Comparison of ENCODE assay signal across 15 mouse cellular contexts in the genomic region with DNA sequence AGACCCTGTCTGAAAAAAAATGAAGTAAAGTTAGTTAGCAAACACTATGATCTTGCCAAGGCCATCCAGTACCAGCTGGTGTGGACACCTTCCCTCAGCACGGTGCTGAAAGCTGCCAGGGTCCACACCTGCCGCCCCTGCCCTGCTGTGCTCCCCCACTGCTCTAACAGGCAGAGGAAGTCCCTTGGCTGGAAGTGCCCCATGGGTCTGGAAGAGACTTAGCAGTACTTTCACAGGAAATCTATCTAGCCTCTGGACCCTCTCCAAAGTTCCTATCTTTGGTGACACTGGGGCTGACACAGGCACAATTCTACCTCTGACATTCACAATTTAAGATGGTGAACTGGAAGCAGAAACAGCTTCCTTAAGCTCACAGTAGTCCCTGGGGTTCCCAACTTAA.
A peak's percentile ranks its signal among the peaks of the same experiment; 100 is the strongest.
DNase-seq lines count a peak whose midpoint lies in the region; ATAC-seq and TF ChIP-seq lines count a peak whose summit lies in the region.
"Had no signal": no experiment of that assay in that cellular context is flagged by ENCODE, and none has a peak within 500 bp of the region (broad histone marks: within the 10 kb centered on the region; RNA-seq: fewer than 3 reads in every experiment).

No protein-coding gene starts in this region.

- H3K36me3 ChIP-seq in heart, embryonic 12.5 days = no peaks in the 10 kb centered on the region
- H3K36me3 ChIP-seq in MEL (ENCODE audit: control insufficient read depth in 1 of 2, insufficient read depth in 2 of 2, low read length in 2 of 2) = peaks cover 0 to 6% of the 10 kb centered on the region in 2 experiments; a peak in 2 of 4 replicates
- no peaks in the 10 kb centered on the region for H3K36me3 ChIP-seq in heart, embryonic 16.5 days (ENCODE audit: control insufficient read depth, insufficient read depth)
- H3K36me3 ChIP-seq in hindbrain, embryonic 10.5 days = peaks cover 10% of the 10 kb centered on the region; the same call in 1 of the 2 replicates

- H3K4me3 ChIP-seq in heart, embryonic 12.5 days = no peak overlapping the region
- H3K4me3 ChIP-seq in MEL (ENCODE audit: control insufficient read depth in 1 of 2, insufficient read depth in 1 of 2, low read depth in 2 of 2, low read length in 2 of 2) = no peak overlapping the region
- H3K4me3 ChIP-seq in heart, embryonic 16.5 days (ENCODE audit: low read length) = no peak overlapping the region
- no peak overlapping the region for H3K4me3 ChIP-seq in hindbrain, embryonic 10.5 days
- H3K4me3 ChIP-seq: embryonic facial prominence, embryonic 12.5 days; neural tube, embryonic 12.5 days had no signal

- H3K4me1 ChIP-seq in heart, embryonic 12.5 days (replicated peaks) = peaks cover 50% of the 10 kb centered on the region
- H3K4me1 ChIP-seq in MEL (ENCODE audit: control insufficient read depth in 1 of 2, insufficient read depth in 2 of 2, low read length in 2 of 2) = peaks cover 2 to 10% of the 10 kb centered on the region in 2 experiments; a peak in 3 of 4 replicates
- peaks cover 39% of the 10 kb centered on the region for H3K4me1 ChIP-seq in heart, embryonic 16.5 days (ENCODE audit: control insufficient read depth, insufficient read depth, low read length)
- peaks cover 23% of the 10 kb centered on the region for H3K4me1 ChIP-seq in hindbrain, embryonic 10.5 days (replicated peaks)
- H3K4me1 ChIP-seq: embryonic facial prominence, embryonic 12.5 days; neural tube, embryonic 12.5 days had no signal

- H3K4me2 ChIP-seq in heart, embryonic 12.5 days = no peak overlapping the region
- H3K4me2 ChIP-seq in heart, embryonic 16.5 days (ENCODE audit: low read depth, low read length) = no peak overlapping the region
- H3K4me2 ChIP-seq: embryonic facial prominence, embryonic 12.5 days; neural tube, embryonic 12.5 days had no signal

- peak; percentile 32 to 64 for DNase-seq in cerebellum, postnatal 10 days
- no peak for DNase-seq in heart, adult 9 months (ENCODE audit: low spot score in 2 of 2)
- no peak for DNase-seq in MEL (ENCODE audit: low read depth, low spot score)
- DNase-seq in hindbrain, embryonic 10.5 days (ENCODE audit: low spot score) = no peak
- DNase-seq: B cell, adult 2 months; kidney, adult 9 months; lung, adult 18-20 months; right cerebral cortex, postnatal 25 days; thymus, postnatal 4 days had no signal

- no peak for TF ChIP-seq RAD21 in MEL (IDR thresholded peaks at IDR 0.05; ENCODE audit: low read depth, low read length)

- peak overlapping the region; percentile 8; the same call in 1 of the 2 replicates for H3K27ac ChIP-seq in heart, embryonic 12.5 days (ENCODE audit: poor library complexity, severe bottlenecking)
- no peak overlapping the region for H3K27ac ChIP-seq in MEL (ENCODE audit: control insufficient read depth, low read depth, low read length)
- peak overlapping the region; percentile 70 for H3K27ac ChIP-seq in heart, embryonic 16.5 days (ENCODE audit: low read length)
- no peak overlapping the region for H3K27ac ChIP-seq in hindbrain, embryonic 10.5 days
- H3K27ac ChIP-seq: embryonic facial prominence, embryonic 12.5 days; neural tube, embryonic 12.5 days had no signal

- H3K9me3 ChIP-seq in heart, embryonic 12.5 days (replicated peaks) = no peaks in the 10 kb centered on the region
- no peaks in the 10 kb centered on the region for H3K9me3 ChIP-seq in MEL (replicated peaks; ENCODE audit: insufficient read depth, low read length)
- H3K9me3 ChIP-seq in heart, embryonic 16.5 days (replicated peaks; ENCODE audit: control insufficient read depth, low read length) = no peaks in the 10 kb centered on the region
- no peaks in the 10 kb centered on the region for H3K9me3 ChIP-seq in hindbrain, embryonic 10.5 days
- H3K9me3 ChIP-seq: embryonic facial prominence, embryonic 12.5 days; neural tube, embryonic 12.5 days had no signal

- no peak overlapping the region for H3K9ac ChIP-seq in heart, embryonic 12.5 days
- no peak overlapping the region for H3K9ac ChIP-seq in MEL (ENCODE audit: control insufficient read depth, low read depth, low read length, poor library complexity, severe bottlenecking)
- peak overlapping the region; percentile 18; the same call in 1 of the 2 replicates for H3K9ac ChIP-seq in heart, embryonic 16.5 days (ENCODE audit: low read length)
- H3K9ac ChIP-seq: embryonic facial prominence, embryonic 12.5 days; neural tube, embryonic 12.5 days had no signal

- 34% methylated on average over 2 of the region's 2 CpGs for WGBS in heart, embryonic 12.5 days
- WGBS in heart, embryonic 16.5 days = 20% methylated on average over 2 of the region's 2 CpGs
- 73% methylated on average over 2 of the region's 2 CpGs for WGBS in hindbrain, embryonic 10.5 days

- no peak for TF ChIP-seq EP300 in MEL (IDR thresholded peaks at IDR 0.05; ENCODE audit: low read depth in 1 of 2, low read length in 2 of 2)

- no peaks in the 10 kb centered on the region for H3K27me3 ChIP-seq in heart, embryonic 12.5 days (replicated peaks)
- no peaks in the 10 kb centered on the region for H3K27me3 ChIP-seq in MEL (ENCODE audit: control insufficient read depth in 1 of 2, insufficient read depth in 2 of 2, low read length in 2 of 2)
- no peaks in the 10 kb centered on the region for H3K27me3 ChIP-seq in heart, embryonic 16.5 days (ENCODE audit: control insufficient read depth, insufficient read depth, low read length)
- H3K27me3 ChIP-seq in hindbrain, embryonic 10.5 days (ENCODE audit: insufficient read depth, poor library complexity, severe bottlenecking) = no peaks in the 10 kb centered on the region
- H3K27me3 ChIP-seq: embryonic facial prominence, embryonic 12.5 days; neural tube, embryonic 12.5 days had no signal

- no peak for ATAC-seq in cerebellum, adult (ENCODE audit: insufficient number of reproducible peaks, low FRiP score, low TSS enrichment)
- peak; percentile 21; the same call in 1 of the 2 replicates for ATAC-seq in heart, embryonic 12.5 days (ENCODE audit: insufficient number of reproducible peaks, low FRiP score)
- ATAC-seq in heart, embryonic 16.5 days (replicated peaks; ENCODE audit: extremely low read depth, insufficient read depth, low FRiP score) = peak; percentile 47
- ATAC-seq: midbrain, embryonic 16.5 days had no signal

- TF ChIP-seq CTCF in MEL (IDR thresholded peaks at IDR 0.05 in 2 of 3, conservative IDR thresholded peaks at IDR 0.05 in 1 of 3; ENCODE audit: control insufficient read depth in 1 of 3, insufficient read depth in 1 of 3, low read depth in 2 of 3, low read length in 3 of 3, poor library complexity in 1 of 3, severe bottlenecking in 1 of 3) = no peak

- no peaks in the 10 kb centered on the region for H3K79me2 ChIP-seq in MEL (ENCODE audit: control insufficient read depth, insufficient read depth, low read length, poor library complexity)

- TF ChIP-seq POLR2A in MEL (IDR thresholded peaks at IDR 0.05; ENCODE audit: control insufficient read depth in 1 of 2, insufficient read depth in 1 of 2, low read depth in 1 of 2, low read length in 2 of 2, poor library complexity in 1 of 2) = no peak

TF ChIP-seq in MEL, 35 proteins besides CTCF, POLR2A, EP300 and RAD21:
- TF ChIP-seq MXI1 (IDR thresholded peaks at IDR 0.05; ENCODE audit: low read depth, low read length) (no peak), TBP (IDR thresholded peaks at IDR 0.05; ENCODE audit: low read depth, low read length) (peak; percentile 58)

Comparison
In these comparisons a context has a peak if more than half of its experiments do, and no peak if none do; other contexts are left out.
1. DNase-seq: peak in cerebellum, postnatal 10 days (2 of 2); none in heart, adult 9 months (0 of 2), MEL (single experiment) and hindbrain, embryonic 10.5 days (single experiment).
2. H3K27ac ChIP-seq: peak in heart, embryonic 12.5 days (single experiment) and heart, embryonic 16.5 days (single experiment); none in MEL (single experiment) and hindbrain, embryonic 10.5 days (single experiment).